Mouse (Mus musculus) E14TG2a.4 (cell line): ENCODE measurements around the gene U2af1l4.

Experiments used
- H3K27me3 ChIP-seq: 2 replicates; pipeline ENCODE4 v1.6.1; 2014; ENCODE audit warnings: low read length, control low read depth; ENCODE audit not compliant: insufficient read depth
- H3K36me3 ChIP-seq: 2 replicates; pipeline ENCODE4 v1.6.1; 2014; ENCODE audit warnings: low read length, control low read depth; ENCODE audit not compliant: insufficient read depth
- H3K4me1 ChIP-seq: replicated peaks from 2 replicates; pipeline ENCODE4 v1.6.1; 2014; ENCODE audit warnings: low read depth, low read length, control low read depth
- H3K4me3 ChIP-seq: replicated peaks from 2 replicates; pipeline ENCODE4 v1.5.1; 2014; ENCODE audit warnings: mild to moderate bottlenecking, low read length
- H3K9me3 ChIP-seq: 2 replicates; pipeline ENCODE4 v1.6.1; 2014; ENCODE audit warnings: low read length, control low read depth
- CTCF ChIP-seq: conservative IDR thresholded peaks from 2 replicates; pipeline ENCODE4 v1.5.1; 2014; ENCODE audit warnings: low read length
- NANOG ChIP-seq: IDR thresholded peaks from 2 replicates; pipeline ENCODE4 v1.6.1; 2014; ENCODE audit warnings: borderline replicate concordance, low read length, mixed read lengths
- POU5F1 ChIP-seq: IDR thresholded peaks from 2 replicates; pipeline ENCODE4 v1.6.1; 2014; ENCODE audit warnings: low read length, borderline replicate concordance

The U2af1l4 gene

DNA sequence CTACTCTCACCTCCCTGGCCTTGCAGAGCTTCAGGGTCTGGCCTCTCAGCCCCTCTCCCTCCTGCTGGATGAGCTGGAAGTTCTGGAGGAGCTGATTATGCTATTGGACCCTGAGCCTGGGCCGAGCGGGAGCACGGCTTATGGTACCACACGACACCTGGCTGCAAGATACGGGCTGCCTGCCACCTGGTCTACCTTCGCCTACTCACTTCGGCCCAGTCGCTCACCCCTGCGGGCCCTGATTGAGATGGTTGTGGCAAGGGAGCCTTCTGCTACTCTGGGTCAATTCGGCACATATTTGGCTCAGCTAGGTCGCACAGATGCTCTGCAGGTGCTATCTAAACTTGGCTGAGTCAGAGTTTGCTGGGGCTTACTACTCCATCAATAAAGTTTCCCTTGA is 4.5 kb downstream of the U2af1l4 start:
- Histone ChIP-seq H3K4me1 (peaks cover 46% of the 10 kb centered on the region), H3K27me3 (no peaks in the 10 kb centered on the region), H3K4me3 (peak overlapping the region; percentile 1; the same call in 1 of the 2 replicates), H3K9me3 (no peaks in the 10 kb centered on the region), H3K36me3 (peaks cover 82% of the 10 kb centered on the region)
- no peak for TF ChIP-seq NANOG
- TF ChIP-seq POU5F1, result no peak
- no peak for TF ChIP-seq CTCF

DNA sequence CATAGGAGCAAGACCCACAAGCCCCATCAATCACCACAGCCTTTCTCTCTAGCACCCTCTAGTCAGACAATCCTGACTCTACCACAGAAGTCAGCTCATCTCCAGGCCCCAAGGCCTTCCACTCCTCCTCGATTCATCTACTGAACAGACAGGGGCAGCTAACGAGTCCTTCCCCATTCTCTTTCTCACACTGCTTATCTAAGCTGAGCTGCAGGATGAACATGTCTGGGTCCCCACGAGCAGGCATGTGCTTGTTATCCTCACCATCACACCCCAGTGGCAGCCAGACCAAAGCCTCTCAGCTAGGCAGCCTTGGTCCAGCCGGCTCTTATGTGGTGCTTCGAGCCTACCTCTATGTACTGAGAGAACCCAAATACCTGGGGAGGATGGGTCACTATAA is 9.3 kb downstream of the U2af1l4 start:
- H3K27me3 ChIP-seq, result no peaks in the 10 kb centered on the region
- peaks cover 98% of the 10 kb centered on the region for H3K36me3 ChIP-seq
- TF ChIP-seq CTCF (no peak), POU5F1 (no peak), NANOG (no peak)
- H3K4me3 ChIP-seq, result no peak overlapping the region
- no peaks in the 10 kb centered on the region for H3K9me3 ChIP-seq
- H3K4me1 ChIP-seq, result peaks cover 17% of the 10 kb centered on the region

DNA sequence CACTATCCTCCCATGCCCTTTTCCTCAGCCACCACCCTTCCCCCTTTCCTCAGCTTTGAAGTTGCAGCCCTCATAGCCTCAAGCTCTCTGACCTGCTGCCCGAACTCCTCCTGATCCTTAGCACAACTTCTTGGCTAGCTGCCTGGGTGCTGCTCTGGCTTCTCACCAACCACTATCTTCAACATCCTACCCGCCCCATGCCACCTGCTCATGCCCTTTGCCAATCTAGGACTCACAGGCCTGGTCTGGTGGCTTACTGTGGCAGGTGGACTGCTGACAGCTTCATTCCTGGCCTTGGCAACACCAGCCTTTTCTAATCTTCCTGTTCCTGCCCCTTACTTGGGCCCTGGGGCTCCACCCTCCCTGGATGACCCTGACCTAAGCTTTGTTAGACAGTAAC is 9.9 kb downstream of the U2af1l4 start:
- H3K4me3 ChIP-seq, result no peak overlapping the region
- TF ChIP-seq POU5F1 (no peak), CTCF (no peak), NANOG (no peak)
- H3K36me3 ChIP-seq, result peaks cover 100% of the 10 kb centered on the region
- H3K9me3 ChIP-seq, result no peaks in the 10 kb centered on the region
- H3K4me1 ChIP-seq, result peaks cover 14% of the 10 kb centered on the region
- no peaks in the 10 kb centered on the region for H3K27me3 ChIP-seq

DNA sequence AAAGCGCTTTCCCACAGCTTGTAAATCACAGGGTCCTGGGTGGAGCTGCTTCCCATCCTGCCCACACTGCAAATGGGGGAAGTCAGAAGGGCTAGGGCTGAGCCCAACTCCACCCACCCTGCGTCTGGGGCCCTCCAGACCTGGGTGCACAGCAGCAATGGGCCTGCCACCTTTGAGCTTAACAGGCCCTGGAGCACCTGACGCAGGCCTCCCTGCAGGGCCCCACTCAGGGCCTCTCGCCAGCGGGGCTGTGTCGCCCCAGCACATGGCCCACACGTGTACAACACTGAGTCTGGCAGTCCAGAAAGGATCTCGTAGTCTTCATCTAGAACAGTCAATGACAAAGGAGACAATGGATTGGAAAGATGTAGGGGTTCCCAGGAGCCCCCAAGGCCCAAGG is 16.8 kb downstream of the U2af1l4 start:
- H3K36me3 ChIP-seq, result peaks cover 100% of the 10 kb centered on the region
- H3K9me3 ChIP-seq, result no peaks in the 10 kb centered on the region
- H3K27me3 ChIP-seq, result no peaks in the 10 kb centered on the region
- H3K4me3 ChIP-seq, result no peak overlapping the region
- no peak for TF ChIP-seq NANOG
- no peak for TF ChIP-seq CTCF
- TF ChIP-seq POU5F1, result no peak
- H3K4me1 ChIP-seq, result peaks cover 35% of the 10 kb centered on the region

DNA sequence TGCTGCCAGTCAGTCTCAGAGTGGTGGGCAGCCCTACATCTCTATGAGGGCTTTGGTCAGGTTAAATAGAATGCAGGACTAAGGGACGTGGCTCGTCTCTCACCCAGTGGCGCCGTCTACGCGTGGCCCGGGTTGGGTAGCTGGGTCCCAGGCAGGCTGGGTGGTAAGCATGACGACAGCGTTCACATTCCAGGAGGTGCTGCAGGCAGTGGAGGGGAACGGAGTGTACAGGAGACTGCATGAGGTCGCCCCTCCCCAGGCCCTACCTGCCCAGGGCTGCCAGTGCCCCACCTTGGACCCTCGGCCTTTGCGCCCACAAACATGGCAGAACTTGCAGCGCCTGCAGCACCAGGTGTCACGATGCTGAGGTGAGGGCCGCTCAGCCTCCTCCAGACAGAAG is 18.4 kb downstream of the U2af1l4 start:
- H3K36me3 ChIP-seq, result peaks cover 100% of the 10 kb centered on the region

DNA sequence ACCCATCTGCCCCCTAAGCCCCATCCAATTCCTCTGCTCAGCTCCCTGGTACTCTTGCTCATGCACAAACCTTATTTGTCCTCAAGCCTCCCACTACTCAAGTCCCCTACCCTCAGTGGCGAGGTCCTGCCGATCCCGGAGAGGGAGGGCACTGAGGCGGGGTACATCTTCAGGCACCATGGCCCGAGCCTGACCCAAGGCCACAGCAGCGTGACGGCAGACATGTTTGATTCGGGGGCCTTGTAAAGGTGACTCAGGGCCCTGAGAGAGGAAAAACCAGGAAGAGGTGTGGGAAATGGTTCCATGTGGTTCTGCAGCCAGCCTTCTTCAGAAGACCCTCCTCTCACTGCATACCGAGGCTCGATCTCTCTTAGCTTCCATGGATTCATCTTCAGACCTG is 21.2 kb downstream of the U2af1l4 start:
- TF ChIP-seq CTCF (no peak), NANOG (no peak), POU5F1 (no peak)
- peaks cover 78% of the 10 kb centered on the region for H3K36me3 ChIP-seq
- H3K4me3 ChIP-seq, result no peak overlapping the region
- H3K27me3 ChIP-seq, result no peaks in the 10 kb centered on the region
- peaks cover 64% of the 10 kb centered on the region for H3K4me1 ChIP-seq
- H3K9me3 ChIP-seq, result no peaks in the 10 kb centered on the region

More for the DNA sequence above, 18.4 kb downstream of the U2af1l4 start:
- no peak for TF ChIP-seq POU5F1
- no peak for TF ChIP-seq CTCF
- TF ChIP-seq NANOG, result no peak
- H3K9me3 ChIP-seq, result no peaks in the 10 kb centered on the region
- no peak overlapping the region for H3K4me3 ChIP-seq
- H3K4me1 ChIP-seq, result peaks cover 50% of the 10 kb centered on the region
- no peaks in the 10 kb centered on the region for H3K27me3 ChIP-seq

DNA sequence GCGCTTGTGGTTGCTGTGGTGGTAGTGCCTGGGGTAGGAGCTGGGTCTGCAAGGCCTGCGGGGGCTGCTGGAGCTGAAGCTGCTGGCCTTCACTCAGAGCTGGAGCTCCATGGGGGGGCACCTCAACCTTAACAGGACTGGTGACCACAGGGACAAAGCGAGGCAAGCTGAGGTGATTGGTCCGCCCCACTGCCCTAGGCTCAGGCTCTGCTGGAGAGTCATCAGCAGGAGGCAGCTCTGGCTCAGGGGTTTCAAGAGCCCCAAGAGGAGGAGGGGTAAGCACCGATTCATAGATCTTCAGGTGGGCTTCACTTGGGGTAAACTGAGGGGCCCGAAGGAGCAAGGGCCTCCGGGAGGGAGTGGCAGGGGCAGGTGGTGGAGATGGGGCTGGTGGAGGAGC is 22.1 kb downstream of the U2af1l4 start:
- no peaks in the 10 kb centered on the region for H3K27me3 ChIP-seq
- no peaks in the 10 kb centered on the region for H3K9me3 ChIP-seq
- peaks cover 70% of the 10 kb centered on the region for H3K36me3 ChIP-seq
- peaks cover 63% of the 10 kb centered on the region for H3K4me1 ChIP-seq
- TF ChIP-seq CTCF (no peak), NANOG (no peak), POU5F1 (no peak)
- H3K4me3 ChIP-seq, result peak overlapping the region; percentile 17; the same call in 1 of the 2 replicates

DNA sequence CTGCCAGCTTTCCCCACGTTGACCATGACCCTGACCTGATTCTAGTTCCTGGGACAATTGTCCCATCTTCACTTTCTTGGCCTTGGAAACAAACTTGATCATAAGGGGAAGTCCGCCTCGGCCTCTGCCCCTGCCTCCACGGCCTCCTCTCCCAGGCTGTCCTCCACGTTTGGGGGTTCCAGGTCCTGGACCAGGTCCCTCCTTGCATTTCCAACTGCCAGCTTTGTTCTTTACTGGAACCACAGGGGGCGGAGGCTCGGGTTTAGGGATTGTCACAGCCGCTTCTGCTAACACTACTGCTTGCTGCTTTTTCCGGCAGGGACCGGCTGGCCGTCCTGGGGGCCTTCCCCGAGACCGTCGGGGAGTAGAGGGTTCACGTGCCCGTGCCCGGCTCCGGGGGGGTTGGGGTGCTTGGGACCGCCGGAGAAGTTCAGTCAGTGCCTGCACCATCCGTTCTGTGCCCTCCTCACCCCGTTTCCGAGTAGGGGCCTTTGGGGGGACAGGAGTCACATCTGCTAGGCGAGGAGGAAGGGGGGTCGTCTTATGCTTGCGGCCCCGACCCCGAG is 23.4 kb downstream of the U2af1l4 start:
- Histone ChIP-seq H3K36me3 (peaks cover 68% of the 10 kb centered on the region), H3K9me3 (no peaks in the 10 kb centered on the region), H3K27me3 (no peaks in the 10 kb centered on the region), H3K4me1 (peaks cover 74% of the 10 kb centered on the region), H3K4me3 (peak overlapping the region; percentile 97)
- TF ChIP-seq CTCF (no peak), NANOG (no peak)
